Mouse (Mus musculus) heart, embryonic 11.5 days (tissue): Measurements from ENCODE around the gene Cep57l1. TPM values are rescaled to one million over a fixed set of nuclear protein-coding genes. Genes with fewer than 3 reads are reported as not detected.

Experiments used
- ATAC-seq: fragments of 200-750 bp; cut with Nextera tagmentation; replicated peaks from 2 replicates; pipeline ENCODE4 v1.8.0; 2017; ENCODE audit warnings: moderate library complexity; ENCODE audit not compliant: insufficient number of reproducible peaks, low FRiP score, low TSS enrichment
- H3K27ac ChIP-seq: fragments of 300-500 bp; sonication (generic); 2 replicates; pipeline ENCODE4 v1.5.1; 2014; ENCODE audit warnings: mild to moderate bottlenecking, low read depth, low read length
- H3K27me3 ChIP-seq: fragments of 300-500 bp; sonication (generic); 2 replicates; pipeline ENCODE4 v1.6.1; 2014; ENCODE audit warnings: mild to moderate bottlenecking, low read length, mixed read lengths; ENCODE audit not compliant: control insufficient read depth, insufficient read depth
- H3K36me3 ChIP-seq: fragments of 300-500 bp; sonication (generic); 2 replicates; pipeline ENCODE4 v1.6.1; 2014; ENCODE audit warnings: mild to moderate bottlenecking, low read length, moderate library complexity, mixed read lengths; ENCODE audit not compliant: control insufficient read depth, insufficient read depth
- H3K4me1 ChIP-seq: fragments of 300-500 bp; sonication (generic); 2 replicates; pipeline ENCODE4 v1.6.1; 2014; ENCODE audit warnings: low read length; ENCODE audit not compliant: control insufficient read depth, insufficient read depth
- H3K4me2 ChIP-seq: fragments of 300-500 bp; sonication (generic); 2 replicates; pipeline ENCODE4 v1.6.1; 2014; ENCODE audit warnings: mild to moderate bottlenecking, moderate library complexity
- H3K4me3 ChIP-seq: fragments of 300-500 bp; sonication (generic); 2 replicates; pipeline ENCODE4 v1.5.1; 2014; ENCODE audit warnings: low read depth, low read length
- H3K9ac ChIP-seq: fragments of 300-500 bp; sonication (generic); 2 replicates; pipeline ENCODE4 v1.6.1; 2014; ENCODE audit warnings: mild to moderate bottlenecking, low read depth, low read length, moderate library complexity
- H3K9me3 ChIP-seq: fragments of 300-500 bp; sonication (generic); replicated peaks from 2 replicates; pipeline ENCODE4 v1.6.1; 2016; ENCODE audit warnings: low read length; ENCODE audit not compliant: control insufficient read depth
- WGBS: fragments of 180-500 bp; shearing (Covaris S2); extraction: QIAGEN DNeasy Blood & Tissue Kit; methylation state at CpG from one replicate; pipeline ENCODE4 v1.1.7; 2014; ENCODE audit not compliant: insufficient replicate concordance; 5-methylcytosine and 5-hydroxymethylcytosine counted together
- polyA plus RNA-seq: library from polyadenylated mRNA; unstranded; fragments of >200 nt; fragmentation: Nextera tagmentation; extraction: Ambion mirVana; gene quantifications from 2 replicates; pipeline ENCODE4 v1.2.1, GENCODE M21; 2014

The Cep57l1 gene
- polyA plus RNA-seq, 1 experiment from 2014 or later: 22.8 TPM

DNA sequence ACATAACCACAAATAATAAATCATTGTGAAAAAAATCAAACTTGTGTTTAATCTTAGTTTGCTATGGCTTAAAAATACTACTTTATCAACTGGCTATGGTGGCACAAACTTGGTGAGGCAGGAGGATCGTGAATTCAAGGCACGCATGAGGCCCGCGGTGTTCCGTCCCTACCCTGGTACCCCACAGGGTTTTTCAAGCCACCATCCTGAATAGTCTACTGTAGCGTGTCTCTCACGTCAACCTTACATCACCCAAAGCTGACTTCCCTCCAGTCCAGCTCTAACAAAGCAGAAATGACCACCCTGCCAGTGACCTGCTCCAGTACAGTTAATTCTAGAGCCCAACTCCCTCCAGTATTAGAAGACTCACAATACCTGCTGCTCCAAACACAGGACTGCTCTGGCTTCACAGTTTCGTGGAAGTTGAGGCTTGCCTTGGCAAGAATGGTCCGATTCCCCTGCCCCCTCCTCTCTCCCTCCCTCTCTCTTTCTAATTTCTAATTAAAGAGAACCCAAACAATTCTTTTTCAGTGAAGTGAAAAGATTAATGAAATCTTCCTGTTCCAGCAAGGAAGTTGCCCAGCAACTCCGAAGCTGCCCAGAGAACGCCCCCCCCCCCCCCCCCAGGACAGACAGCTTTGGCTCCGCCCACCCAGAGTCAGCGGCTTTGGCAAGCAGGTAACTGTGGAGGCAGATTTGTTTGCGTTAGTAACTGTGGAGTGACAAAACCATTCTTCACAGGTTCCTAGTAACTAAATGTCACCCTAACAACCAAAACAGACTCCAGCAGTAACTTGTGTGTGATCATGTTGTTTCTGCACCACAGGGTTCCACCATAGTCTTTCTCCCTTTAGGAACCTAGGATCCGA lies 93.4 kb downstream of the Cep57l1 start, which contains the start of gene Ccdc162:
Gene Ccdc162, minus strand, starts transcription at position 606 of the 869 bp plus-strand sequence.
- no peaks in the 10 kb centered on the region for H3K4me1 ChIP-seq
- H3K27ac ChIP-seq: no peak within 1 kb of the TSS
- H3K9me3 ChIP-seq: no peaks in the 10 kb centered on the region
- WGBS: 58% methylated on average over 15 of the region's 15 CpGs
- no peak within 1 kb of the TSS for H3K9ac ChIP-seq
- no peak within 1 kb of the TSS for H3K4me3 ChIP-seq
- no peaks in the 10 kb centered on the region for H3K36me3 ChIP-seq
- no peak within 1 kb of the TSS; the same call in 1 of the 2 replicates for H3K4me2 ChIP-seq
- H3K27me3 ChIP-seq: no peaks in the 10 kb centered on the region
- no peak for ATAC-seq

DNA sequence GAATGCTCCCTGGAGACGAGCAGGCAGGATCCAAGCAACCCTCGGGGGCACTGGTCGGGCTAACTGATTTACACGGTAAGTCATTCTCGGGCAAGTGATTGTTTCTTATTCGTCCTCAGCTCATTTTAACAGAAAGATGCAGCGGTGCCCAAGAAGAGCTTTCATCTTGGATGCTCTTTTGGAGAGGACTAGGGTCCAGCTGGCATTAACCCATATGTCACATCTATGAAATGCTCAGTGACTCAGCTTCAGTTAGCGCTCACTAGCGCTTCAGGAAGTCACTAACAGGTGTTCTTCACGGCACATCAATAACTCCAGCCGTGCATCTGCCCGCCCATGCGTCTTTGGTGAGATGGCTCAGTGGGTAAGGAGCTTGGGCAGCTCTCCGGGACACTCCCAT lies 94.1 kb downstream of the Cep57l1 start:
- Histone ChIP-seq H3K27ac (no peak overlapping the region), H3K9me3 (no peaks in the 10 kb centered on the region), H3K4me1 (no peaks in the 10 kb centered on the region), H3K4me3 (no peak overlapping the region), H3K27me3 (no peaks in the 10 kb centered on the region), H3K9ac (no peak overlapping the region), H3K4me2 (no peak overlapping the region), H3K36me3 (no peaks in the 10 kb centered on the region)
- WGBS: 92% methylated on average over 14 of the region's 14 CpGs
- no peak for ATAC-seq

DNA sequence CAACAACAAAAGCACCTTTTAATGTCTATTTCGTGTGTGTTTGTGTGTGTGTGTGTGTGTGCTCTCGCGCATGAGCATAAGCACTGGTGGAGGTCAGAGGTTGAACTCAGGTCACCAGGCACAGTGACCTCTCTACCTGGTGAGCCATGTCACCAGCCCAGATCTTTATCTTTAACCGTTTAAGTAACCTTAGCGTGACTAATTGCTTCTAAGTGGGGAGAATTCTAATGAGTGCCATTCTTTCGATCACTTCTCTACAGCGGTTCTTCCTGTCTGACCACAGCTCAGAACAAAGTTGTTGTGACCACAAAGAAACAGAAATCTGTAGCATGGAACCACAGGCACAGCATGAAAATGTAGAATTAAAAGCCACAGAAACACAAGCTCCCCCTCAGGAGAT lies 98.2 kb downstream of the Cep57l1 start:
- no peak overlapping the region for H3K4me2 ChIP-seq
- ATAC-seq: no peak
- H3K4me3 ChIP-seq: no peak overlapping the region
- H3K4me1 ChIP-seq: no peaks in the 10 kb centered on the region
- H3K36me3 ChIP-seq: no peaks in the 10 kb centered on the region
- H3K9ac ChIP-seq: no peak overlapping the region
- WGBS: 72% methylated on average over 7 of the region's 7 CpGs
- H3K9me3 ChIP-seq: no peaks in the 10 kb centered on the region
- no peaks in the 10 kb centered on the region for H3K27me3 ChIP-seq
- H3K27ac ChIP-seq: no peak overlapping the region

DNA sequence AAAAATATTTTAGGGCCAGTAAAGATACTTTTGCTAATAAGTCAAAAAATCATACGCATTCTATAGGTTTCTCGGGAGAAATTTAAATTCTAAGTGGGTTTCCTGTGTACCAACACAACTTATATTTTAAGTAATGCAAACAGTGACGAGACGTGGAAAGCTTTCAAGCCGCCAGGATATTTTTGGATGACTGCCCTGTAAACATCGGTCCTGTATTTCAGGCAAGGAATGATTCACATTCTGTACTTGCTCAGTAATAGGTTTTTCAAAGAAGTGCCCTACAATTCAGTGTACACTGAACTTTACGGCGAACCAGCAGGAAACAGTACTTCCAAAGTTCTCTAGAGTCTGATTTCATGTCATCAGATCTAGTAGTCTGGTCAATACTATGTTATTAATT lies 98.9 kb downstream of the Cep57l1 start:
- Histone ChIP-seq H3K4me1 (no peaks in the 10 kb centered on the region), H3K9ac (no peak overlapping the region), H3K27ac (no peak overlapping the region), H3K4me2 (no peak overlapping the region), H3K27me3 (no peaks in the 10 kb centered on the region), H3K36me3 (no peaks in the 10 kb centered on the region), H3K9me3 (no peaks in the 10 kb centered on the region), H3K4me3 (no peak overlapping the region)
- no peak for ATAC-seq
- 90% methylated on average over 8 of the region's 8 CpGs for WGBS

DNA sequence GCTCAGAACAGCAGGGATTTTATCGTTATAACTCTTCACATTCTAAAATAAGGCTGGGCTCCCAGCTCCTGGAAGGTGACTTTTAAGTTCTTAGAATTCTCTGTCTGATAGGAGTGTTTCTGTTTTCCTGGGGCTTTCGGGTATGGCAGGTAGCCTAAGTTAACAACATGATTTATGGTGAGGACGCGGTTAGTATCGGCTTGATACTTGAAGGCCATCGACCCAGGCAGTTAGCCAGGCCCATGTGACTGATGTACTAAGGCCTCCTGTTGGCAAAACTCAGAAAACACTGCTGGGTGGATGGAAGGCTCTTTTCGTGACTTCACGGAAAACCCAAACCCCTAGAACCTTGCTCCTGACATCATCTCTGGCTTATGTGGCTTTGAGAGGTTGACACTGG lies 100.3 kb downstream of the Cep57l1 start:
- WGBS: 90% methylated on average over 8 of the region's 8 CpGs
- Histone ChIP-seq H3K4me3 (no peak overlapping the region), H3K9me3 (no peaks in the 10 kb centered on the region), H3K27ac (no peak overlapping the region), H3K4me1 (no peaks in the 10 kb centered on the region), H3K36me3 (no peaks in the 10 kb centered on the region), H3K4me2 (no peak overlapping the region), H3K27me3 (no peaks in the 10 kb centered on the region), H3K9ac (no peak overlapping the region)
- ATAC-seq: no peak

DNA sequence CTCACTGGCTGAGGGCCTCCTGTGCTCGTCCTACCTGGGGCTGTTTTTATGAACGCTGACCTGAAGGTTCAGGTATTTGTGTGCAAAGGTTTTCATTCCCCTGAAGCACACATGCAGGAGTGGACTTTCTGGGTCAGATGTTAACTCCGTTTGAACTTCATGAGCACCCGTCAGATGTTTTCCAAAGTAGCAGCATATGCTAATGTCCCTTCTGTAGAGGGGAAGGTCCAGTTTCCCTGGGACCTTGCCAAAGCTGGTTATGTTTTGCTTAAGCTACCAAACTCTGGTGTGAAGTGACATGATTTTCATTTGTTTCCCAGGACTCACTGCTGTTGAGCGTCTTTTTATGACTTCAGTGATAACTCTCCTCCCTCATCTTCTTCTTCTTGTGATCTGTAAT lies 110.0 kb downstream of the Cep57l1 start:
- no peaks in the 10 kb centered on the region for H3K27me3 ChIP-seq
- H3K4me2 ChIP-seq: no peak overlapping the region
- no peak overlapping the region for H3K27ac ChIP-seq
- 77% methylated on average over 5 of the region's 5 CpGs for WGBS
- no peak overlapping the region for H3K9ac ChIP-seq
- H3K36me3 ChIP-seq: no peaks in the 10 kb centered on the region
- no peak overlapping the region for H3K4me3 ChIP-seq
- ATAC-seq: no peak
- H3K4me1 ChIP-seq: no peaks in the 10 kb centered on the region
- no peaks in the 10 kb centered on the region for H3K9me3 ChIP-seq

DNA sequence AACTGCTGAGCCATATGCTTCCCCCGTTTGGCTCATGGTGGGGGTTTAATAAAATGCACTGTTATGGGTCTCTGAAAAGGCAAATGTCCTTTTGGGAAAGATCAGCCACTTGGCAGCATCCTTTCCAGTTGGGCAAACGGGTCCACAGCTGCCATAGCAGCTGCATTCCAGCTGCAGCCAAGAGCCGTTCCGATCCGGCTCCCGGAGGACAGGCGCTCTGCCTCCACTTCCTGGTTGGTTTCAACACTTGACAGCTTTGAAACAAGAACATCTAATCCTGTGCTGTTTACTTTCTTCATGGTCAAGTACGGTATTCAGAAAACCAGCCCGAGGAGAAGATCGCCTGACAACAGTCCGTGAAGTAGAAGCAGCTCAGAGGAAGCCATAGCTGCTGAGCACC lies 112.6 kb downstream of the Cep57l1 start:
- no peak overlapping the region for H3K4me2 ChIP-seq
- H3K4me1 ChIP-seq: no peaks in the 10 kb centered on the region
- ATAC-seq: no peak
- H3K27ac ChIP-seq: no peak overlapping the region
- no peaks in the 10 kb centered on the region for H3K9me3 ChIP-seq
- no peaks in the 10 kb centered on the region for H3K36me3 ChIP-seq
- 80% methylated on average over 11 of the region's 11 CpGs for WGBS
- H3K4me3 ChIP-seq: no peak overlapping the region
- H3K9ac ChIP-seq: no peak overlapping the region
- H3K27me3 ChIP-seq: no peaks in the 10 kb centered on the region

DNA sequence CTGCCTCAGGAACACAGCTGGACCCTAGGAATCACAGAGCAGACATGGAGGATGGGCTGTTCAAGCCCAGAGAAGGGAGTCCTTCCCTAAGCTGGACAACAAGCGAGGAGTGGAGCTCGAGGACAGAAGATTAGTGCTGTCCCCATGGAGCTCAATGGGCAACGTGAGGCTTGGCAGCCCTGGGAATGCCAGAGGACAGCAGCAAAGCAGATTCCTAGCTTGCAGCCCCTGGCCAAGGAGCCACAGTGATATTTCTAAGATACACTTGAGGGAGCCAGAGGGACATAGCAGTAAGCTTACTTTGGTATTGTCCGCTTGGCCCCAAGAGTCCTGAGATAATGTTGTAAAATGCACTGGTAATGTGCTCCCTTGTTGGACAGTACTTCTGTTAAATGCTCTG lies 118.7 kb downstream of the Cep57l1 start:
- Histone ChIP-seq H3K4me2 (no peak overlapping the region), H3K9me3 (no peaks in the 10 kb centered on the region), H3K4me3 (no peak overlapping the region), H3K27me3 (no peaks in the 10 kb centered on the region), H3K27ac (no peak overlapping the region), H3K4me1 (no peaks in the 10 kb centered on the region), H3K36me3 (no peaks in the 10 kb centered on the region), H3K9ac (no peak overlapping the region)
- ATAC-seq: no peak
- 62% methylated on average over 4 of the region's 4 CpGs for WGBS
